1 mouse cellular context compared by ENCODE assay signal in the genomic region with DNA sequence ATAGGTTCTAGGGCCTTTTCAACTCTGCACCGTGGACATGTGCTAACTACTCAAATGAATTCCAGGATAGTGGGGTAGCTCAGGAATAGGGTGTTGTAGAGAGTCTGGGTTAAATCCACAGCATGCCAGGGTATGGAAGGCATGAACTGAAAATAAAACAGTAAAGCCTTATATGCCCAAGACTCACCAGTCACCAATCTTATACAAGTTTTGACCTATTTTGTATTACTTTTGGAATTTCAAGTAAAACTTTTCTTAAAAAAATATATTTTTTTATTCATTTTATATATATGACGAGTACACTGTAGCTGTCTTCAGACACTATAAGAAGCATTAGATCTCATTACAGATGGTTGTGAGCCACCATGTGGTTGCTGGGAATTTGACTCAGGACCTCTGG.
TF ChIP-seq lines count a peak whose summit lies in the region.

No protein-coding gene starts in this region.

TF ChIP-seq in CH12.LX, 34 proteins besides CTCF, POLR2A, EP300 and RAD21 (continued from another document):
- no peak for TF ChIP-seq POLR2AphosphoS2 (IDR thresholded peaks at IDR 0.05; ENCODE audit: low read depth, low read length)
- TF ChIP-seq PAX5 (IDR thresholded peaks at IDR 0.05; ENCODE audit: low read length): no peak
- TF ChIP-seq MEF2A (IDR thresholded peaks at IDR 0.05; ENCODE audit: borderline replicate concordance, low read depth, low read length): no peak
- TF ChIP-seq MYC (IDR thresholded peaks at IDR 0.05; ENCODE audit: low read depth, low read length): 0 out of 2 replicates have a peak, but pooled peaks have one; percentile 30
- peak; percentile 79; the same call in 1 of the 2 replicates for TF ChIP-seq CHD1 (IDR thresholded peaks at IDR 0.05; ENCODE audit: low read depth, low read length)
- 0 out of 2 replicates have a peak, but pooled peaks have one; percentile 26 for TF ChIP-seq MXI1 (IDR thresholded peaks at IDR 0.05; ENCODE audit: low read depth, low read length)
- TF ChIP-seq ZMIZ1 (IDR thresholded peaks at IDR 0.05; ENCODE audit: low read depth, low read length): 0 out of 2 replicates have a peak, but pooled peaks have one; percentile 24
TF ChIP-seq in CH12.LX: peak in this region for 5.
